Mouse (Mus musculus): ENCODE measurements around the gene Sdhd.

GRCm38 (mm10) chr9:50567372-50567771 is 36.2 kb downstream of the Sdhd start:
- no peak for TF ChIP-seq CTCF (IDR thresholded peaks at IDR 0.05; ENCODE audit: borderline replicate concordance, control insufficient read depth, extremely low read depth, insufficient read depth, low read length, poor library complexity)
- TF ChIP-seq POLR2A (IDR thresholded peaks at IDR 0.05; ENCODE audit: control insufficient read depth, extremely low read depth, insufficient read depth, low read length, poor library complexity) = no peak
